In genomic region chr6:128491916-128492315, GRCm38 (mm10) we compare ENCODE assay signal across 28 mouse cellular contexts. TPM values are rescaled to one million over a fixed set of nuclear protein-coding genes. Genes with fewer than 3 reads are reported as not detected.
DNase-seq lines count a peak whose midpoint lies in the region; ATAC-seq lines count a peak whose summit lies in the region.
"Had no signal": no experiment of that assay in that cellular context is flagged by ENCODE, and none has a peak within 500 bp of the region (broad histone marks: within the 10 kb centered on the region; RNA-seq: fewer than 3 reads in every experiment).

No protein-coding gene starts in this region.

- H3K27ac ChIP-seq in embryonic facial prominence, embryonic 12.5 days, result no peak overlapping the region
- no peak overlapping the region for H3K27ac ChIP-seq in embryonic facial prominence, embryonic 10.5 days (replicated peaks)
- no peak overlapping the region for H3K27ac ChIP-seq in midbrain, embryonic 13.5 days
- no peak overlapping the region for H3K27ac ChIP-seq in midbrain, embryonic 16.5 days (ENCODE audit: low read length)
- no peak overlapping the region for H3K27ac ChIP-seq in hindbrain, embryonic 15.5 days (replicated peaks)
- H3K27ac ChIP-seq in neural tube, embryonic 15.5 days (replicated peaks), result 0 out of 2 replicates have a peak overlapping the region, but pooled peaks have one; percentile 18
- H3K27ac ChIP-seq: forebrain, embryonic 15.5 days; heart, embryonic 10.5 days; liver, embryonic 15.5 days; lung, embryonic 15.5 days had no signal

- no peaks in the 10 kb centered on the region for H3K36me3 ChIP-seq in embryonic facial prominence, embryonic 12.5 days
- no peaks in the 10 kb centered on the region for H3K36me3 ChIP-seq in embryonic facial prominence, embryonic 10.5 days (replicated peaks)
- no peaks in the 10 kb centered on the region for H3K36me3 ChIP-seq in midbrain, embryonic 13.5 days
- no peaks in the 10 kb centered on the region for H3K36me3 ChIP-seq in midbrain, embryonic 16.5 days (ENCODE audit: control insufficient read depth, insufficient read depth, low read length)
- no peaks in the 10 kb centered on the region for H3K36me3 ChIP-seq in hindbrain, embryonic 15.5 days
- no peaks in the 10 kb centered on the region for H3K36me3 ChIP-seq in neural tube, embryonic 15.5 days
- H3K36me3 ChIP-seq: forebrain, embryonic 15.5 days; heart, embryonic 10.5 days; lung, embryonic 15.5 days had no signal

- no peak overlapping the region for H3K9ac ChIP-seq in embryonic facial prominence, embryonic 12.5 days
- H3K9ac ChIP-seq in midbrain, embryonic 13.5 days (replicated peaks), result no peak overlapping the region
- H3K9ac ChIP-seq in midbrain, embryonic 16.5 days (ENCODE audit: low read depth, low read length), result no peak overlapping the region
- no peak overlapping the region for H3K9ac ChIP-seq in hindbrain, embryonic 15.5 days
- no peak overlapping the region for H3K9ac ChIP-seq in neural tube, embryonic 15.5 days (replicated peaks)
- H3K9ac ChIP-seq: forebrain, embryonic 15.5 days; liver, embryonic 15.5 days; lung, embryonic 15.5 days had no signal

- peak; percentile 47; the same call in 1 of the 2 replicates for ATAC-seq in embryonic facial prominence, embryonic 12.5 days (ENCODE audit: insufficient number of reproducible peaks, insufficient read depth, low FRiP score, low TSS enrichment)
- ATAC-seq in midbrain, embryonic 13.5 days, result 0 out of 2 replicates have a peak, but pooled peaks have one; percentile 30
- ATAC-seq in midbrain, embryonic 16.5 days, result no peak
- ATAC-seq in hindbrain, embryonic 15.5 days (ENCODE audit: low FRiP score, low read depth), result peak; percentile 74
- ATAC-seq in neural tube, embryonic 15.5 days (ENCODE audit: low FRiP score), result peak; percentile 81
- no peak for ATAC-seq in erythroid progenitor cell, adult 5-6 weeks (replicated peaks; ENCODE audit: low FRiP score, poor library complexity, severe bottlenecking)
- ATAC-seq: forebrain, embryonic 15.5 days had no signal

- H3K27me3 ChIP-seq in embryonic facial prominence, embryonic 12.5 days, result no peaks in the 10 kb centered on the region
- no peaks in the 10 kb centered on the region for H3K27me3 ChIP-seq in embryonic facial prominence, embryonic 10.5 days (replicated peaks; ENCODE audit: low read depth, poor library complexity, severe bottlenecking)
- H3K27me3 ChIP-seq in midbrain, embryonic 13.5 days, result no peaks in the 10 kb centered on the region
- no peaks in the 10 kb centered on the region for H3K27me3 ChIP-seq in midbrain, embryonic 16.5 days (ENCODE audit: control insufficient read depth, insufficient read depth, low read depth, low read length)
- H3K27me3 ChIP-seq in hindbrain, embryonic 15.5 days, result no peaks in the 10 kb centered on the region
- no peaks in the 10 kb centered on the region for H3K27me3 ChIP-seq in neural tube, embryonic 15.5 days (replicated peaks)
- H3K27me3 ChIP-seq: forebrain, embryonic 15.5 days; liver, embryonic 15.5 days; lung, embryonic 15.5 days had no signal

- WGBS in embryonic facial prominence, embryonic 12.5 days, result 75% methylated on average over 4 of the region's 4 CpGs
- WGBS in embryonic facial prominence, embryonic 10.5 days, result 81% methylated on average over 4 of the region's 4 CpGs
- WGBS in midbrain, embryonic 13.5 days, result 82% methylated on average over 4 of the region's 4 CpGs
- 85% methylated on average over 4 of the region's 4 CpGs for WGBS in midbrain, embryonic 16.5 days
- 66% methylated on average over 4 of the region's 4 CpGs for WGBS in hindbrain, embryonic 15.5 days
- WGBS in neural tube, embryonic 15.5 days, result 69% methylated on average over 4 of the region's 4 CpGs

- H3K4me2 ChIP-seq in embryonic facial prominence, embryonic 12.5 days (replicated peaks), result no peak overlapping the region
- H3K4me2 ChIP-seq in midbrain, embryonic 13.5 days (replicated peaks), result no peak overlapping the region
- no peak overlapping the region for H3K4me2 ChIP-seq in midbrain, embryonic 16.5 days (ENCODE audit: low read length)
- H3K4me2 ChIP-seq in hindbrain, embryonic 15.5 days, result no peak overlapping the region
- H3K4me2 ChIP-seq in neural tube, embryonic 15.5 days, result no peak overlapping the region
- H3K4me2 ChIP-seq: forebrain, embryonic 15.5 days; liver, embryonic 15.5 days; lung, embryonic 15.5 days; midbrain, embryonic 11.5 days had no signal

- no peak for DNase-seq in embryonic facial prominence, embryonic 10.5 days (ENCODE audit: low spot score)
- no peak for DNase-seq in right cerebral cortex, postnatal 25 days
- DNase-seq: adrenal gland, postnatal 25 days; cerebellum, adult 11-12 months; cerebellum, postnatal 10 days; heart, postnatal 10 days; kidney, adult 18-20 months; kidney, postnatal 4 days; liver; lung, postnatal 4 days; right cerebral cortex, postnatal 14 days; spleen, adult 18-20 months; thymus, postnatal 25 days had no signal

- H3K9me3 ChIP-seq in embryonic facial prominence, embryonic 12.5 days, result no peaks in the 10 kb centered on the region
- H3K9me3 ChIP-seq in embryonic facial prominence, embryonic 10.5 days, result no peaks in the 10 kb centered on the region
- H3K9me3 ChIP-seq in midbrain, embryonic 13.5 days, result no peaks in the 10 kb centered on the region
- H3K9me3 ChIP-seq in midbrain, embryonic 16.5 days (replicated peaks; ENCODE audit: control insufficient read depth, low read length, poor library complexity, severe bottlenecking), result no peaks in the 10 kb centered on the region
- no peaks in the 10 kb centered on the region for H3K9me3 ChIP-seq in hindbrain, embryonic 15.5 days
- no peaks in the 10 kb centered on the region for H3K9me3 ChIP-seq in neural tube, embryonic 15.5 days (replicated peaks)
- H3K9me3 ChIP-seq: forebrain, embryonic 15.5 days; heart, embryonic 10.5 days; liver, embryonic 15.5 days; lung, embryonic 15.5 days had no signal

- no peaks in the 10 kb centered on the region for H3K4me1 ChIP-seq in embryonic facial prominence, embryonic 12.5 days
- H3K4me1 ChIP-seq in embryonic facial prominence, embryonic 10.5 days, result 0 out of 2 replicates have a peak, but pooled peaks cover 3% of the 10 kb centered on the region
- no peaks in the 10 kb centered on the region for H3K4me1 ChIP-seq in midbrain, embryonic 13.5 days (replicated peaks)
- no peaks in the 10 kb centered on the region for H3K4me1 ChIP-seq in midbrain, embryonic 16.5 days (ENCODE audit: control insufficient read depth, insufficient read depth, low read length)
- no peaks in the 10 kb centered on the region for H3K4me1 ChIP-seq in hindbrain, embryonic 15.5 days (replicated peaks)
- no peaks in the 10 kb centered on the region for H3K4me1 ChIP-seq in neural tube, embryonic 15.5 days
- H3K4me1 ChIP-seq: forebrain, embryonic 15.5 days; heart, embryonic 10.5 days; liver, embryonic 15.5 days; lung, embryonic 15.5 days had no signal

- H3K4me3 ChIP-seq in embryonic facial prominence, embryonic 12.5 days, result no peak overlapping the region
- no peak overlapping the region for H3K4me3 ChIP-seq in embryonic facial prominence, embryonic 10.5 days
- no peak overlapping the region for H3K4me3 ChIP-seq in midbrain, embryonic 13.5 days (replicated peaks)
- no peak overlapping the region for H3K4me3 ChIP-seq in midbrain, embryonic 16.5 days (ENCODE audit: low read depth, low read length)
- no peak overlapping the region for H3K4me3 ChIP-seq in hindbrain, embryonic 15.5 days
- no peak overlapping the region for H3K4me3 ChIP-seq in neural tube, embryonic 15.5 days (replicated peaks)
- H3K4me3 ChIP-seq: erythroblast, embryonic 14.5 days; forebrain, embryonic 15.5 days; heart, embryonic 10.5 days; liver, embryonic 15.5 days; lung, embryonic 15.5 days had no signal

RNA-seq across cellular contexts. Expression of gene Pzp, which starts 34.6 kb away (rescaled TPM):
- 0.10 TPM in 1 of 2 replicates, not detected in the other for polyA plus RNA-seq in embryonic facial prominence, embryonic 12.5 days (2016; fragmentation: Nextera tagmentation; extraction: Ambion mirVana)
- polyA plus RNA-seq in embryonic facial prominence, embryonic 10.5 days (2016; fragmentation: Nextera tagmentation; extraction: Ambion mirVana), result not detected in 2 replicates
- polyA plus RNA-seq in midbrain, embryonic 13.5 days (2015; fragmentation: Nextera tagmentation; extraction: Ambion mirVana), result 0.04 TPM in 1 of 2 replicates, not detected in the other
- not detected in 2 replicates for polyA plus RNA-seq in midbrain, embryonic 16.5 days (2015; fragmentation: Nextera tagmentation; extraction: Ambion mirVana)
- 0.31 and 0.48 TPM in 2 replicates for polyA plus RNA-seq in hindbrain, embryonic 15.5 days (2015; fragmentation: Nextera tagmentation; extraction: Ambion mirVana)
- polyA plus RNA-seq in neural tube, embryonic 15.5 days (2015; fragmentation: Nextera tagmentation; extraction: Ambion mirVana), result 0.09 and 0.47 TPM in 2 replicates
- not detected in 2 replicates for total RNA-seq in erythroid progenitor cell, adult 5-6 weeks (2015; ENCODE audit: low replicate concordance)
- not detected in 2 replicates for total RNA-seq in erythroid progenitor cell, adult 5-6 weeks (2017; ENCODE audit: low replicate concordance)
- total RNA-seq: left cerebral cortex, postnatal 25 days had no signal
- polyA plus RNA-seq: cortical plate, adult 2 months; embryonic facial prominence, embryonic 11.5 days; forebrain, embryonic 15.5 days; midbrain, embryonic 11.5 days had no signal

RNA-seq across cellular contexts. Expression of gene Fkbp4, which starts 53.4 kb away (rescaled TPM):
- polyA plus RNA-seq in embryonic facial prominence, embryonic 12.5 days (2016; fragmentation: Nextera tagmentation; extraction: Ambion mirVana), result 502 TPM in 2 replicates
- polyA plus RNA-seq in embryonic facial prominence, embryonic 10.5 days (2016; fragmentation: Nextera tagmentation; extraction: Ambion mirVana), result 813 and 858 TPM in 2 replicates
- polyA plus RNA-seq in midbrain, embryonic 13.5 days (2015; fragmentation: Nextera tagmentation; extraction: Ambion mirVana), result 430 and 454 TPM in 2 replicates
- 357 and 394 TPM in 2 replicates for polyA plus RNA-seq in midbrain, embryonic 16.5 days (2015; fragmentation: Nextera tagmentation; extraction: Ambion mirVana)
- polyA plus RNA-seq in hindbrain, embryonic 15.5 days (2015; fragmentation: Nextera tagmentation; extraction: Ambion mirVana), result 338 and 368 TPM in 2 replicates
- 319 and 377 TPM in 2 replicates for polyA plus RNA-seq in neural tube, embryonic 15.5 days (2015; fragmentation: Nextera tagmentation; extraction: Ambion mirVana)
- total RNA-seq in erythroid progenitor cell, adult 5-6 weeks (2015; ENCODE audit: low replicate concordance), result 18.0 and 23.5 TPM in 2 replicates
- 40.8 and 44.4 TPM in 2 replicates for total RNA-seq in erythroid progenitor cell, adult 5-6 weeks (2017; ENCODE audit: low replicate concordance)

Comparison
In these comparisons a context has a peak if more than half of its experiments do, and no peak if none do; other contexts are left out.
1. ATAC-seq: peak in embryonic facial prominence, embryonic 12.5 days (single experiment), midbrain, embryonic 13.5 days (single experiment), hindbrain, embryonic 15.5 days (single experiment) and neural tube, embryonic 15.5 days (single experiment); none in midbrain, embryonic 16.5 days (single experiment) and erythroid progenitor cell, adult 5-6 weeks (single experiment).